Mouse (Mus musculus) cerebellum, postnatal 4 days (tissue): ENCODE results near the gene Fam160b1.

Experiments used
- DNase-seq, 2 experiments: peaks; one replicate each; pipeline ENCODE4 v3.0.0; 2022; ENCODE audit warnings: low spot score in 2 of 2, mixed read lengths in 1 of 2

Gene Fam160b1

GRCm38 (mm10) chr19:57423402-57423801, 62.9 kb downstream of the Fam160b1 start:
- DNase-seq = no peak

- DNase-seq = no peak
Measured at GRCm38 (mm10) chr19:57425296-57425695, 64.8 kb downstream of the Fam160b1 start.

- no peak for DNase-seq
Measured at GRCm38 (mm10) chr19:57426841-57427240, 66.4 kb downstream of the Fam160b1 start.

- no peak for DNase-seq
Measured at GRCm38 (mm10) chr19:57427756-57428438, 67.4 kb downstream of the Fam160b1 start.

- DNase-seq = no peak
Measured at GRCm38 (mm10) chr19:57428641-57429040, 68.2 kb downstream of the Fam160b1 start.

- DNase-seq = no peak
Measured at GRCm38 (mm10) chr19:57429926-57430325, 69.4 kb downstream of the Fam160b1 start.

- DNase-seq = no peak
Measured at GRCm38 (mm10) chr19:57431476-57431875, 71.0 kb downstream of the Fam160b1 start.

GRCm38 (mm10) chr19:57434024-57434423, 73.5 kb downstream of the Fam160b1 start:
- no peak for DNase-seq

- no peak for DNase-seq
Measured at GRCm38 (mm10) chr19:57436586-57437021, 76.1 kb downstream of the Fam160b1 start.

GRCm38 (mm10) chr19:57437042-57437441, 76.6 kb downstream of the Fam160b1 start:
- no peak for DNase-seq
